Mouse (Mus musculus) forebrain, embryonic 14.5 days (tissue): ENCODE measurements around the gene Gm38431. TPM values are rescaled to one million over a fixed set of nuclear protein-coding genes. Genes with fewer than 3 reads are reported as not detected.

Source experiments
- ATAC-seq: fragments of 200-750 bp; cut with Nextera tagmentation; 2 replicates; pipeline ENCODE4 v1.8.0; 2017; ENCODE audit warnings: mild to moderate bottlenecking, moderate library complexity
- DNase-seq: peaks from one replicate; pipeline ENCODE4 v3.0.0-alpha.2; 2015; ENCODE audit warnings: low spot score
- H3K27ac ChIP-seq: fragments of 300-500 bp; sonication (generic); 2 replicates; pipeline ENCODE4 v1.5.1; 2014; ENCODE audit warnings: low read depth, mild to moderate bottlenecking, control low read depth, low read length, moderate library complexity
- H3K27me3 ChIP-seq: fragments of 300-500 bp; sonication (generic); replicated peaks from 2 replicates; pipeline ENCODE4 v1.6.1; 2014; ENCODE audit warnings: low read length, control low read depth, mixed read lengths; ENCODE audit not compliant: control insufficient read depth, insufficient read depth
- H3K36me3 ChIP-seq: fragments of 300-500 bp; sonication (generic); 2 replicates; pipeline ENCODE4 v1.6.1; 2014; ENCODE audit warnings: low read length, control low read depth; ENCODE audit not compliant: control insufficient read depth, insufficient read depth
- H3K4me1 ChIP-seq: fragments of 300-500 bp; sonication (generic); 2 replicates; pipeline ENCODE4 v1.6.1; 2014; ENCODE audit warnings: antibody characterized with exemption, low read length, control low read depth; ENCODE audit not compliant: control insufficient read depth, insufficient read depth
- H3K4me2 ChIP-seq: fragments of 300-500 bp; sonication (generic); 2 replicates; pipeline ENCODE4 v1.6.1; 2014; ENCODE audit warnings: mild to moderate bottlenecking, control low read depth, low read length
- H3K4me3 ChIP-seq: fragments of 300-500 bp; sonication (generic); 2 replicates; pipeline ENCODE4 v1.5.1; 2014; ENCODE audit warnings: low read depth, low read length, control low read depth
- H3K9ac ChIP-seq: fragments of 300-500 bp; sonication (generic); 2 replicates; pipeline ENCODE4 v1.6.1; 2014; ENCODE audit warnings: mild to moderate bottlenecking, low read length, control low read depth, moderate library complexity
- H3K9me3 ChIP-seq: fragments of 300-500 bp; sonication (generic); replicated peaks from 2 replicates; pipeline ENCODE4 v1.6.1; 2016; ENCODE audit warnings: low read length, control low read depth, mixed read lengths; ENCODE audit not compliant: control insufficient read depth
- WGBS: fragments of 180-500 bp; shearing (Covaris S2); extraction: QIAGEN DNeasy Blood & Tissue Kit; methylation state at CpG from one replicate; pipeline ENCODE4 v1.1.7; 2014; 5-methylcytosine and 5-hydroxymethylcytosine counted together
- polyA plus RNA-seq: library from polyadenylated mRNA; unstranded; fragments of >200 nt; fragmentation: Nextera tagmentation; extraction: Ambion mirVana; gene quantifications from 2 replicates; pipeline ENCODE4 v1.2.1, GENCODE M21; 2014

The Gm38431 gene
- polyA plus RNA-seq, 1 experiment from 2014 or later: 1.2 TPM

DNA sequence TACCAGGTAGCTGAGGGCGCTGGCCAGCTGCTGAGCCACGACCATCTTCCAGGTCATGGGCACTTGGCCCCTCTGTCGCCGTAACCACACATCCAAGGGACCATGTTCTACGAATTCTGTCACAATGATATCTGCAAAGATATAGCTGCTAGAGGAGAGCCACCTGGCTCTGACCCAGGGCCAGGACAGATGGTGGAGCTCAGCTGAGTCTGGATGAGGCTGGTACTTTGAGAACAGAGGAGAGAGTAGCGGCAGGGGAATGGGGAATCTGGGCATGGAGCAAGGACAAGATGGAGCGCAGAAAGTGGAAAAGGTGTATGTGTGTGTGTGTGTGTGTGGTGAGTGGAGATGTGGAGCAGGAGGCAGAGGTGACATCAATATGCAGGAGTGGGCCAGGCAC, 22.4 kb upstream of the Gm38431 start:
- ATAC-seq (no peak), DNase-seq (no peak)
- 88% methylated on average over 7 of the region's 7 CpGs for WGBS
- Histone ChIP-seq H3K36me3 (no peaks in the 10 kb centered on the region), H3K4me3 (no peak overlapping the region), H3K9ac (no peak overlapping the region), H3K27me3 (no peaks in the 10 kb centered on the region), H3K4me2 (no peak overlapping the region), H3K4me1 (no peaks in the 10 kb centered on the region), H3K9me3 (no peaks in the 10 kb centered on the region), H3K27ac (no peak overlapping the region)

DNA sequence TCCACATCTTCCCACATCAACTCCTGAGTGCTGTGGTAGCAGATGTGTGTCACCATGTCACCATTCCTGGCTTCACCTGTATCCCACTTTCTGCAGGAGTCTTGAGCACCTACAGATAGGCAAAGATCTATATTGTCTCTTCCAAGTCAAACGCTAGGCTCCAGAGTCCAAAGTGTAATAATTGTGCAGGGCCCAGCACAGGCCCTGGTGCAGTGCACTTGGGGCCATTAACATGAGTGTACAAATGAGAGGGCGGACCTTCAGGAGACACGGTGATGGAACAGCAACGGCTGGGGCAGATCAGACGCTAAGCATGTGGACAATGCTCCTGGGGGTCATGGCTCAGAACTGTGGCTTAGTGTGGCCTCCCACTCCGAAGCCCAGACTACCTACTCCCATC, 22.0 kb upstream of the Gm38431 start:
- Histone ChIP-seq H3K4me2 (no peak overlapping the region), H3K4me3 (no peak overlapping the region), H3K9me3 (no peaks in the 10 kb centered on the region), H3K9ac (no peak overlapping the region), H3K4me1 (no peaks in the 10 kb centered on the region), H3K36me3 (no peaks in the 10 kb centered on the region), H3K27me3 (no peaks in the 10 kb centered on the region), H3K27ac (no peak overlapping the region)
- 91% methylated on average over 6 of the region's 6 CpGs for WGBS
- ATAC-seq: no peak
- DNase-seq: no peak

DNA sequence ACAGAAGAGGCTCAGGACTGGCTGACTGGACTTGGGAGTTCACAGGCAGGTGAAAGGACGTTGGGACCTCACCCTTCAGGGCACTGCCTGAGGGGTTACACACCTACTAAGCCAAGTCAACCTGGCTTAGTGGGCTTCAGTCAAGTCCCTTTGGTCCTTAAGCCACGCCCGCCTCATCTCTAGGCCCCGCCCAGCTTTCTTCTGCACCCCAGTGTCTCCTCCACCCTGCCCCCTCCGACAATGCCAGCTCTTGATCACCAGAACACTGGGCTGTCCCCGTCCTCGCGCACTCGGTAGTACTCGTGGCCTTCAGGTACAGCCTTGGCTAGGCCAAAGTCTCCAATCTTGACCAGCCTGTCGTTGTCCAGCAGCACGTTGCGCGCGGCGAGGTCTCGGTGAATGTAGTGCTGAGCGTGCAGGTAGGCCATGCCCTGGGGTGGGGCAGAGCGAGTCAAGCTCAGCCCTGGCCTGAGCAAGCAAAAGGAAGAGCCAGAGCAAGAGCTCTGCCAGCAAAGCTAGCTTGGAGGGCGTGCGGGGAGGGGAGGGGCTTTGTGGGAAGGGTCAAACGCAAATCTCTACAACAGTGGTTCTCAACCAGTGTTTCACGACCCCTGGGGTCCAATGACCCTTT, 15.9 kb upstream of the Gm38431 start:
- Histone ChIP-seq H3K4me1 (no peaks in the 10 kb centered on the region), H3K27me3 (no peaks in the 10 kb centered on the region), H3K9me3 (no peaks in the 10 kb centered on the region), H3K36me3 (0 out of 2 replicates have a peak, but pooled peaks cover 3% of the 10 kb centered on the region), H3K4me2 (no peak overlapping the region), H3K27ac (no peak overlapping the region), H3K4me3 (no peak overlapping the region), H3K9ac (no peak overlapping the region)
- ATAC-seq (no peak), DNase-seq (no peak)
- WGBS: 40% methylated on average over 23 of the region's 23 CpGs

DNA sequence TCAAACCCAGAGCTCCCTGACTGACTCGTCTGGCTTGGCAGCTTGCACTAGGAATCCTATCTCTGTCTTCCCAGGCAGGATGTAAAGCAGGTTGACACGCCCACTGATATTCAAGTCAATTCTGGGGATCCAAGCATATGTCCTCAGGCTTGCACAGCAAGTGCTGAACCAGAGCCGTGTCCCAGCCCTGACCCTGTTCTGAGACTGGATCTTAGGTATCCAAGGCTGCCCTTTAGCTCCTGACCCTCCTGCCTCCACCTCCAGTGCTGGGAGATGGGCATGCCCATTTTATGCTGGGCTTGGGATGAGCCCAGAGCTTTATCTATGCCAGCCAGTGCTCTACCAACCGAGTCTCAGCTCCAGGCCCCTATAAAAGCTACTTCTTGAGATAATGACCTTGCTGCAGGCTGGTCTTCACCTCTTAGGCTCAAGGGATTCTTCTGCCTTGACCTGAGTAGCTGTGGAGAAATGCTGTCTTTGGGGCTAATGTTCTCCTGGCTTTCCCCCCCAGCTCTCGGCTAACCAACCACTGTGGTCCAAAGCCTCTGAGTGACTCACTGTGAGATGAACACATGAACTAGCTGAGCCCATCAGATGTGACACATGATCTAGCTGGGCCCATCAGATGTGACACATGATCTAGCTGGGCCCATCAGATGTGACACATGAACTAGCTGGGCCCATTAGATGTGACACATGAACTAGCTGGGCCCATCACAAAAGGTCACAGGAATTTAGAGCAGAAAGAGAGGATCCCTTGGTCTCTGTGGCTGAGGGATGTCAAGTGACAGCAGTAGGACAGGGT, 14.2 kb upstream of the Gm38431 start:
- no peak overlapping the region for H3K4me2 ChIP-seq
- H3K27ac ChIP-seq: no peak overlapping the region
- H3K36me3 ChIP-seq: peaks cover 3% of the 10 kb centered on the region; the same call in 1 of the 2 replicates
- no peaks in the 10 kb centered on the region for H3K27me3 ChIP-seq
- no peak overlapping the region for H3K9ac ChIP-seq
- DNase-seq: no peak
- H3K4me3 ChIP-seq: no peak overlapping the region
- no peak for ATAC-seq
- no peaks in the 10 kb centered on the region for H3K9me3 ChIP-seq
- 86% methylated on average over 5 of the region's 5 CpGs for WGBS
- no peaks in the 10 kb centered on the region for H3K4me1 ChIP-seq

DNA sequence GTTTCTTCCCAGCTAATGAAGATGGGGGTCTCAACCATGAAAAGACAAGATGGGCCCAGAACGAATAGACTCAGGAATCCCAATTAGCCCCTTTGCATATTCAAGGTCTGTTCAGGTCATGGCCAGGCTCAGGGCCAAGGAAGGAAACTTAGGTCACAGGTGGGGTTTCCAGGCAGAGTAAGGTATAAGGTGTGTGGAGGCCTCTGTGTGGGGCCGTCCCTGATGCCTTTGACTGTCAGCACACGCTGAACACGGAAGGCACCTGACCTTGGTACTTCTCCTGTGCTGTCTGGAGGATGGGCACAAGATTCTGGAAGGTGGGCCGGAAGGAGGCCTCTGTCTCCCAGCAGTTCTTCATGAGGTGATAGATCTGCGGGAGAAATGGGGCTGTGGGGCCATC, 13.0 kb upstream of the Gm38431 start:
- Histone ChIP-seq H3K4me2 (no peak overlapping the region), H3K9ac (no peak overlapping the region), H3K4me3 (no peak overlapping the region), H3K36me3 (peaks cover 3% of the 10 kb centered on the region; the same call in 1 of the 2 replicates), H3K9me3 (no peaks in the 10 kb centered on the region), H3K4me1 (no peaks in the 10 kb centered on the region), H3K27me3 (no peaks in the 10 kb centered on the region), H3K27ac (no peak overlapping the region)
- DNase-seq: no peak
- no peak for ATAC-seq
- 91% methylated on average over 6 of the region's 6 CpGs for WGBS

DNA sequence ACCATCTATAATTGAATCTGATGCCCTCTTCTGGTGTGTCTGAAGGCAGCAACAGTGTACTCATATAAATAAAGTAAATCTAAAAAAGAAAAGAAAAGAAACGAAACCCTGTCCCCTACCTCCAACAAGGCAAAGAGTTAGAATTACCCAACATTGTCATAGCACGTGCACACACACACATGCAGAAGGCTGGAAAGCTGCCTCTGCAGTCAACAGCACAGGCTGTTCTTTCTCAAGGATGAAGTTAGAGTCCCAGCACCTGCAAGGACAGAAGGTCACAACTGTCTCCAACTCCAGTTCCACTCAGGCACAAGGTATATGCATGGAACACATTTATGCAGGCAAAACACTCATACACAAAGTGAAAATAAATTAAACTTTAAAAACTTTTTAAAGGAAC, 10.3 kb upstream of the Gm38431 start:
- Histone ChIP-seq H3K4me3 (no peak overlapping the region), H3K27ac (no peak overlapping the region), H3K36me3 (peaks cover 3% of the 10 kb centered on the region; the same call in 1 of the 2 replicates), H3K9me3 (no peaks in the 10 kb centered on the region), H3K4me1 (no peaks in the 10 kb centered on the region), H3K27me3 (no peaks in the 10 kb centered on the region), H3K4me2 (no peak overlapping the region), H3K9ac (no peak overlapping the region)
- WGBS: 91% methylated on average over 2 of the region's 2 CpGs
- ATAC-seq (no peak), DNase-seq (no peak)

DNA sequence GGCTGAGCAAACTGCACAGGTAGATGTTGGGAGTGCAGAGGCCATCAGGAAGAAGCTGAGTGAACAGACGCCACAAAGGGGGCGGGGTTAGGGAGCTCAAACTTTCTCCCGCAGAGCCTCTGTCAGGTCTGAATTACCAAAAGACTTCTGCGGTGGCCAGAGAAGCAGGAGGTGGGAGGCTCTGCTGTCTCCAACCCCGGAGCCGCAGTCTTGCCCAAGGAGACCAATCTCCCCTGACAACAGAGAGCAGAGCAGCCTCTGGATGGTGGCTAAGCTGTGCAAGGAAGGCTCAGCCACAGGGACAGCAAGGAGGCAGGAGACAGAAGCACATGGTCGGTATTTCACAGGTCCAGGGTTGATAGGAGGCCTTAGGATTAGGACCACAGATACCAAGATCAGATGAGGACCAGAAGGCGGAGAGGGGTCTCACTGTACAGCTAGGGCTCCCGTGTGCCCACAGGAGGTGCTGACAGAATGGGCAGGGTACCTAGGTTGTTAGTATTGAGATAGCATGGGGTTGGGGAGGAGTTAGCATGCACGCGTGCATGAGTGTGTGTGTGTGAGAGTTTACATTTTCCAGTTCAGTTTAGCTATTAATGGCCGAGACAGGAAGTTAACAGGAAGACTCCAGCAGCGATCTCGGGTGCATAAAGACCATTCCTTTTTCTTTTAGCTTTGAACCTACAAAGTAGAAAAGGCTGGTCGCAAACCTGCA, 8.8 kb upstream of the Gm38431 start:
- Histone ChIP-seq H3K9me3 (no peaks in the 10 kb centered on the region), H3K36me3 (peaks cover 3% of the 10 kb centered on the region; the same call in 1 of the 2 replicates), H3K27ac (no peak overlapping the region), H3K9ac (no peak overlapping the region), H3K4me2 (no peak overlapping the region), H3K27me3 (no peaks in the 10 kb centered on the region), H3K4me1 (no peaks in the 10 kb centered on the region), H3K4me3 (no peak overlapping the region)
- 48% methylated on average over 15 of the region's 15 CpGs for WGBS
- DNase-seq: no peak
- ATAC-seq: no peak

DNA sequence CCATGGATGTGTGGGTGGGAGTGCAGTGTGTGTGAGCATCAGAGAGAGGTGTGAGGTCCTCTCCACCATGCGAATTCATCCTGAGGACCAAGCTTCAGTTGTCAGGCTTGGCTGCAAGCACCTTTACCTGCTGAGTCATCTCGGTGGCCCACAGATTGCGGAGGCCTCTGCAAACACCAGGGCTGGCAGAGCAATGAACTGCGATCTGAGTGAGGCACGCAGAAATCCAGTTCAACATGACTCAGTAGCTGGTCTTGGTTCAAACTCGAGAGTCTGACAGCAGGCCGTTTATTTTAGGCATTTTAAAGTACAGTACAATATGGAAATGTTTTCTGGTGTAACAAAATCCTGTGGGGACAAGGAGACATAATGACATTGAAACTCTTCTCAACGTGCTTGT, 6.0 kb upstream of the Gm38431 start:
- 88% methylated on average over 8 of the region's 8 CpGs for WGBS
- H3K27me3 ChIP-seq: no peaks in the 10 kb centered on the region
- ATAC-seq (no peak), DNase-seq (no peak)
- H3K4me3 ChIP-seq: no peak overlapping the region
- no peak overlapping the region for H3K27ac ChIP-seq
- no peak overlapping the region for H3K4me2 ChIP-seq
- no peaks in the 10 kb centered on the region; the same call in 1 of the 2 replicates for H3K36me3 ChIP-seq
- no peaks in the 10 kb centered on the region for H3K4me1 ChIP-seq
- H3K9ac ChIP-seq: no peak overlapping the region
- no peaks in the 10 kb centered on the region for H3K9me3 ChIP-seq
